Mouse (Mus musculus): ENCODE measurements around the gene Ssxb6.
"Not testable (repeated sequence)": the region's sequence is repeated elsewhere in the genome, so short reads cannot be mapped to it uniquely, and the experiment has no call there.

The Ssxb6 gene

GRCm38 (mm10) chrX:8548155-8548554, at the start of gene Ssxb6:
Gene Ssxb6, minus strand, starts transcription at chrX:8548255.
- DNase-seq, result not testable (repeated sequence)

DNA sequence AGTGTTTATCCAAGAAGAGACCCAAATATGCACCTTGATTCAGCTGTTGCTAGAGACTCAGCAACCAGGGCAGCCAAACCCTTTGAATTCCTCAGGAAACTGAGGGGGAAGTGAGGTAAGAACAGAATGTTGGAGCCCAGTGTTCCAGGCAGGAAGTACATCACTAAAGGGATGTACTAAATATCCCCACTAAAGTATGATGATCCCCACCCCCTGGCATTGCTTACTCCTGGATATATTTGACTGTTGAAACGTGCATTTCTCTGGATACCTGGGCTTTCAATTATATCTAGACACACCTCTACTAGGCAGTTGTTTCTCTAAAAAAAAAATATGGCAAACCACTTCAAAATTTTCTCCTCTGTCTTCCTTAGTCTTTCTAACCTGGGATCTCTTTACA, 43.7 kb upstream of the Ssxb6 start, which contains the start of gene Ssxb3:
Gene Ssxb3, minus strand, starts transcription at position 101 of the 400 bp plus-strand sequence.
- DNase-seq, result not testable (repeated sequence)

GRCm38 (mm10) chrX:8524854-8525253, 23.2 kb downstream of the Ssxb6 start, which contains the start of gene Gm14459:
Gene Gm14459, minus strand, starts transcription at chrX:8524954.
- DNase-seq, result no peak
